Mouse (Mus musculus): ENCODE measurements at regions not wholly inside any gene's neighbourhood (a gene's known extent, or its start where the extent isn't known, plus 50 kb on each side); places are given as distances from the start of the nearest gene placed in this dataset.

DNA sequence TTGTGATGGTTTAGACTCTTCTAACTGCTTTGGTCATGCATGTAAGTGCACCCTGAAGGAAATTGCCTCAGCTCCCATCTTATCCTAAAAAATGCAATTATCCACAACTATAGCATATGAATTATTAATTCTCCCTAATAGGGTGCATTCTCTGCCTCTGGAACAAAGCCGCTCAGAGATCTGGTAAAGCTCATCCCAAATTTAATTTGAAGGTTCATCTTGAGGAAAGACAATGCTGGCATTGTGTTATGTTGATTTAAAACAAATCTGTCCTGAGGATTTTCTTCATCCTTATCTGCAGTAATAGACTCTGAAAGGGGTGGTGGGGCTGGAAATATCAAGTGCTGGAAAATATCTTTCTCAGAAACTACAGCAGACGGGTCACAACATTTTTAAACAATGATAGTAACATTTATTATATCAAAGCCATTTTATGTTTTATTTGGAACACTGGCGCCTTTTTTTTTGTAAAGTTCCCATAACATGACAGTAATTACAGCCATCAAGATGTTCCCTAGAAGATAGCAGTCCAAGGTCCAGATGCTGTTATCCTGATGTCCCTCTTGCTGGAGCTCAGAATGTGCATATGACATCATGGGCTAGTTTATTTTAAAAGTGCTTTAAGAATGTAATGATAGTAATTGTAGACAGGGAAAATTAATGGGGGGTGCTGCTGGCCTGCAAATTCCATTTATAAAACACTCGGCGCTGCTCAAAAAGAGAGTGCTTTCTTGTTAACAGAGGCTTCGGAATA lies 148.5 kb downstream of the Hlx start:
- TF ChIP-seq CTCF (IDR thresholded peaks at IDR 0.05; ENCODE audit: control insufficient read depth, insufficient read depth, insufficient read length): no peak
- no peak for TF ChIP-seq USF1 (IDR thresholded peaks at IDR 0.05; ENCODE audit: low read depth)
- TF ChIP-seq CEBPB (IDR thresholded peaks at IDR 0.05; ENCODE audit: low read depth): no peak
- TF ChIP-seq MAX (IDR thresholded peaks at IDR 0.05): no peak
- TF ChIP-seq MYOD1 (IDR thresholded peaks at IDR 0.05; ENCODE audit: control insufficient read depth, insufficient read length, low read depth): no peak

Data from C2C12 (cell line).